Mouse (Mus musculus) liver, embryonic 14.5 days (tissue): ENCODE results near the gene Cyth1.

Source experiments
- CTCF ChIP-seq: IDR thresholded peaks from 2 replicates; pipeline ENCODE4 v1.5.1; 2016; ENCODE audit warnings: antibody characterized with exemption, low read depth, control low read depth
- EP300 ChIP-seq: IDR thresholded peaks from 2 replicates; pipeline ENCODE4 v1.6.1; 2016; ENCODE audit warnings: antibody characterized with exemption, low read depth

DNA sequence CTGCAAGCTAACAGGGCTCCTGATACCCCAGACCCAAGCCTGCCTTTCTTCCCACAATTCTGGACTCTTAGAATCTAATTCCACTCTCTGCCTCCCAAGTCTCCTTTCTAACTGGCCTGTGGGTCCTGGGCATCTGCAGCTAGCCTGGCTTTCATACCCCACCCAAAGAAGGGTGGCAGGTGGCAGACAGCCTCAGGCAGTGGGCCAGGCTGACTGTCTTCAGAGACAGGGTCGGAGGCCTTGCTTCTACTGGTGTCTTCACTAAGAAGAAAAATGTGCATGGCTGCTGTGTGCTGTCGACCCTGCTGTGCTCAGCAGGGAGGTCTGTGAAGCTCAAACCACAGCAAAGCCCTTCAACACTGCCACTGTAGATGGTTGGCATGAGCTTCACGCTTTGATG, 39.0 kb downstream of the Cyth1 start:
- TF ChIP-seq CTCF = no peak
- TF ChIP-seq EP300 = no peak
